Mouse (Mus musculus): ENCODE measurements around the gene Atrnl1.

GRCm38 (mm10) chr19:58100381-58100780, 489.5 kb downstream of the Atrnl1 start:
- no peak for TF ChIP-seq CTCF (IDR thresholded peaks at IDR 0.05)
- no peak for TF ChIP-seq EP300 (IDR thresholded peaks at IDR 0.05)
